Mouse (Mus musculus) v-Abl transformed pro-B cells (cell line): ENCODE results near the gene Lactb.
"Not testable (repeated sequence)": the region's sequence is repeated elsewhere in the genome, so short reads cannot be mapped to it uniquely, and the experiment has no call there.

Source experiments
- in situ Hi-C, 2 experiments: fragments of 400-800 bp; cut with MboI; formaldehyde crosslinking; loops; one replicate each; pipeline ENCODE4 v1.15.1; 2025; ENCODE audit not compliant: unreplicated experiment in 2 of 2

The Lactb gene

DNA sequence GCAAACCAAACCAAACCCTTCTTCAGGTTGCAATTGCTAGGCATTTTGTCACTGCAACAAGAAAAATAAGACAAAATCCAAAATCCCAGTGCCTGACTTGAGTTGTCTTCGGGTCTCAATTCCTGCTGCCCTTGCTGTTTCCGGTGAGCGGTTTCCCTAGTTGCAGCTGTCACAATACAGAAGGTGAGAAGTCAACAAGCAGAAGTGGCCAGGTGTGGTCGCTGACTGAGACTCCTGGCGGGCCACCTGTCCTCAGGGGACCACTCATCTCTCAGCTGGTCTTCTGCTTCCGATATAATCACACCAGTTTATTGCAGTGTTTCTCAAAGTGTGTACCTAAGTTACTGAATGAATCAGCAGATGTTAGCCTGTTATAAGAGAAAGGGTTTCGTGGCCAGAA, 44.9 kb downstream of the Lactb start:
- in situ Hi-C loops = loop anchor here (10.0 to 25.0 kb wide), 3 partner anchors 216 to 468 kb away; partner anchors contain the start of gene Car12 (in 1 of the 2)

- in situ Hi-C loops = loop anchor here in 1 of 2 experiments (25.0 kb wide), 1 partner anchor 466 kb away; no protein-coding TSS in a partner anchor
Measured at GRCm38 (mm10) chr9:66927696-66928402, 47.4 kb downstream of the Lactb start.

DNA sequence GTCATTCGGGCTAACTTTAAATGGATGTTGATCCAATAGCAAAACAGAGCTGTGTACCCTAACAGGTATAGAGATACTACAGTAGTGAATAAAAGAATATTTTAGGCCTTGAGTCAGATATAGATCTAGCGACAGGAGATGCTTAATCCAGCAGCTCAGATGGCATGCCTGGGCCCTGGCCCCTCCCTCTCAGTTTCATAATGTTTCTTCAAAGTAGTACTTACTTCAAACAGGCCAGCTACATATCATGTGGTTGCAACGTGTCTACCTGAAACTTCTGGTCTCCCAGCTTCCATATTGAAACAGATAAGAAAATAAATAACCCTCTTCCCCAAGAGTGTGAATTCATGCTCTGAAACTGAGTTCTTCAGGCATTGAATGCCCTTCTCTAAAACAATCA, 49.4 kb downstream of the Lactb start:
- in situ Hi-C loops = loop anchor here in 1 of 2 experiments (25.0 kb wide), 1 partner anchor 464 kb away; no protein-coding TSS in a partner anchor

DNA sequence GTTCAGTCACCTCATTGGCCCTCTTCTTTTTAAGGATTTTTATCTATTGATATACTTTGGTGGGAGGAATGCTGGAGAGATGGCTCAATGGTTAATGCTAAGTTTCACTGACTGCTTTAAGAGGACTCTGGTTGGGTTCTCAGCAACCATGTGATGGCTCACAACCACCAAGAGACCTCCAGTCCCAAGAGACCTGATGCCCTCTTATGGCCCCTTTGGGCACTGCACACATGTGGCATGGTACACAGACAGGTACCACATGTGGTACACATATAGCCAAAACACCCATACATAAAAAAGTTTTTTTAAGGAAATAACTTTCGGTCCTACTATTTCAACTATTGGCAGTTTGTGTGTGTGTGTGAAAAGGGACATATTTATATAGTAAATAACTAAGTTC, 53.2 kb downstream of the Lactb start:
- in situ Hi-C loops = no loop called here

GRCm38 (mm10) chr9:66920488-66921279, 54.6 kb downstream of the Lactb start:
- in situ Hi-C loops = no loop called here

- in situ Hi-C loops = no loop called here
Measured at GRCm38 (mm10) chr9:66919981-66920380, 55.3 kb downstream of the Lactb start.

GRCm38 (mm10) chr9:66919382-66919971, 55.8 kb downstream of the Lactb start, which contains the start of gene Rab8b:
Gene Rab8b (minus strand): TSS chr9:66919687.
- in situ Hi-C loops = no loop called here

DNA sequence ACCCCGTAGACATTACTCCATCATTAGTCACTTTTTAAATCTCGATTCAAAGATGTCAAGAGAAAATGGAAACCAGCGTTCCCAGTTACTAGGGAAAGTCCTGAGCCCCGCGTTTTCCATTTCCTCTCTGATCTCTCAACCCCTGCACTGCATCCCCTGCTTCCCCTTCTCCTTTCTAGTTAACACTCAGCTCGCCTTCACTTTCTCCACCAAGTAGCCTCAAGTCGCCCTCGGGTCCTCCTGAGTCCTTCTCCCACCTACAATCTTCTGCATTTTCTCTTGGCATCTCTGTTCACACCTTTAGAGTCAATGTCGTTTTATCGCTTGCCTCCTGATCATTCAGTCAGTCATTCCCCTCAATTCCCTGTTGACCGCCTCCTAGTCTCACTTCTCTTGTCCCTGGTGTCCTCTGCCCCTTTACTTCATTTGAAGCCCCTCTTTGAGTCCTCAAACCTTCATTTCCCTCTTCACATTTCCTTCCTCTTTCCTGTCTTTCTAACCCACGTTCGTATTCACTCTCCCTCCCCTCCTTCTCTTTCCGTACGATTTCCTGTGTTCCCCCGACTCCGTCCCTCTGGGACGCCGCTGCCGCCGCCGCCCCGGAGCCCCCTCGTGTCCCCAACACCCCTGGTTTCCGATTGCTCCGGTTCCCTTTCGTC, 56.5 kb downstream of the Lactb start:
- in situ Hi-C loops = no loop called here

DNA sequence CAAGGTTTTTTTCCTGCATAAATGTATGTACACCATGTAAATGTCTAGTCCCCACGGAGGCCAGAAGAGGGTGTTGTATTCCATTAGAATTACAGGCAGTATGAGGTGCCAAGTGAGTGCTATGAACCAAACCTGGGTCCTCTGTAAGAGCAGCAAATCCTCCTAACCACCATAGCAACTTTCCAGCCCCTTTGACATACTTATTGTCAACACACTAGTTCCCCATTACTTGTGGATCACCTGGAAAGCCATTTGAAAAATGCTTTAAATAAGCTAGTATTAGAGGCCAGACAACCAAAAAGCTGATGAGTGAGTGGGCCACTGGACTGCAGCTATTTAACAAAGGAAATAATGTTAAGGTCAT, 57.4 kb downstream of the Lactb start:
- in situ Hi-C loops = no loop called here

DNA sequence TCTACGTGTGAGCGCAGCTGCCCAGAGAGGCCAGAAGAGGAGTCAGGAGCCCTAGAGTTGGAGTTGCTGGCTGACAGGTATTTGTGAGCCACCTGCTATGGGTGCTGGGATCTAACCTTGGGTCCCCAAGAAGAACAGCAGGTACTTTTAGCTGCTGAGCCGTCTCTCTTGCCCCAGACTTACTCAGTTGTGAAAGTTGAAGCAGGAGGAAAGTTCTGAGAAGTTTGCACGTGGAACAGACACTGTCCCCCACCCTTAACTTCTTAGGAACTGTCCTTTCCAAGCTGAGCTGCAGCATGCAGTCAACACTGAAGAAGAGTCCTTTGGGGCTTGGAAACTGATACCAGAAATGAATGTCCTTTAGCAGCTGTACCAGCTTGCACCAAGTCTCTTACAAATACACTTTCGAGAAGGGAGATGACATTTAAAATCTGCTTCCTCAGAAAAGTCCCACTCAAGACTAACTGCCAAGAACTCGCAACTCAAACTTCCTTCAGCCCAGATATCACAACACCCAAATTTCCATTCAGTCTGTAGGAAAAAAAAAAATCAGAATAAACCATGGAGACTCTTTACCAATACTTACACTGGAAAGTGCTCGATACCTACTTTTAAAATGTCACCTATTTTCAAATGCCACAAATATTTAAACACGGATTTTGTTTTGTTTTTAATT, 57.9 kb downstream of the Lactb start:
- in situ Hi-C loops = no loop called here

- in situ Hi-C loops = no loop called here
Measured at GRCm38 (mm10) chr9:66915869-66916785, 59.2 kb downstream of the Lactb start.

- in situ Hi-C loops = no loop called here
Measured at GRCm38 (mm10) chr9:66915401-66915800, 59.9 kb downstream of the Lactb start.

GRCm38 (mm10) chr9:66914540-66914939, 60.7 kb downstream of the Lactb start:
- in situ Hi-C loops = no loop called here

GRCm38 (mm10) chr9:66913254-66913934, 61.9 kb downstream of the Lactb start:
- in situ Hi-C loops = not testable (repeated sequence)

- in situ Hi-C loops = no loop called here
Measured at GRCm38 (mm10) chr9:66912304-66912703, 63.0 kb downstream of the Lactb start.

DNA sequence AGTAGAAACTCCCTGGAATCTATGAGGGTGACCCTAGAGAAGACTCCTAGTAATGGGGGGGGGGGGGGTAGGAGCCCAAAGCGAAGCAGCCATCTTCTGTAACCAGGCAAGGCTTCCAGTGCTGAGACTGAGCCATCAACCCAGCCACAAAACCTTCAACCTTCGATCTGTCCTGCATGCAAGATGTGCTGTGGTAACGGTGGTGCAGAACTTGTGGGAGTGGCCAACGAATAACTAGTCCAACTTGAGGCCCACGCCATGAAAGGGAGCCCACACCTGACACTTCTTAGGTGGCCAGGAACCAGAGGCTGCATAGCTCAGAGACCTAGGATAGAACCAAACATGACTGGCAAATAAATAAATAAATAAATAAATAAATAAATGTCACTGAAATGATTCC, 64.6 kb downstream of the Lactb start:
- in situ Hi-C loops = no loop called here

GRCm38 (mm10) chr9:66909922-66910321, 65.4 kb downstream of the Lactb start:
- in situ Hi-C loops = no loop called here

- in situ Hi-C loops = no loop called here
Measured at GRCm38 (mm10) chr9:66907746-66908397, 67.4 kb downstream of the Lactb start.
